Mouse (Mus musculus) intestine, embryonic 15.5 days (tissue): Measurements from ENCODE around the gene Plb1. TPM values are rescaled to one million over a fixed set of nuclear protein-coding genes. Genes with fewer than 3 reads are reported as not detected.

ENCODE experiments used
- ATAC-seq: fragments of 200-750 bp; cut with Nextera tagmentation; 2 replicates; pipeline ENCODE4 v1.8.0; 2017; ENCODE audit warnings: moderate TSS enrichment, moderate library complexity
- H3K27ac ChIP-seq: fragments of 300-500 bp; sonication (generic); 2 replicates; pipeline ENCODE4 v1.5.1; 2015; ENCODE audit warnings: mild to moderate bottlenecking, inconsistent platforms
- H3K27me3 ChIP-seq: fragments of 300-500 bp; sonication (generic); replicated peaks from 2 replicates; pipeline ENCODE4 v1.6.1; 2015; ENCODE audit warnings: inconsistent platforms
- H3K36me3 ChIP-seq: fragments of 300-500 bp; sonication (generic); 2 replicates; pipeline ENCODE4 v1.6.1; 2015; ENCODE audit warnings: inconsistent platforms
- H3K4me1 ChIP-seq: fragments of 300-500 bp; sonication (generic); replicated peaks from 2 replicates; pipeline ENCODE4 v1.6.1; 2015; ENCODE audit warnings: inconsistent platforms
- H3K4me2 ChIP-seq: fragments of 300-500 bp; sonication (generic); replicated peaks from 2 replicates; pipeline ENCODE4 v1.6.1; 2015; ENCODE audit warnings: mild to moderate bottlenecking, inconsistent platforms
- H3K4me3 ChIP-seq: fragments of 300-500 bp; sonication (generic); replicated peaks from 2 replicates; pipeline ENCODE4 v1.5.1; 2015; ENCODE audit warnings: inconsistent platforms
- H3K9ac ChIP-seq: fragments of 300-500 bp; sonication (generic); 2 replicates; pipeline ENCODE4 v1.6.1; 2015; ENCODE audit warnings: inconsistent platforms
- H3K9me3 ChIP-seq: fragments of 300-500 bp; sonication (generic); 2 replicates; pipeline ENCODE4 v1.6.1; 2016; ENCODE audit warnings: inconsistent platforms
- WGBS: fragments of 180-500 bp; shearing (Covaris S2); methylation state at CpG from one replicate; pipeline ENCODE4 v1.1.7; 2015; 5-methylcytosine and 5-hydroxymethylcytosine counted together
- polyA plus RNA-seq: library from polyadenylated mRNA; unstranded; fragments of >200 nt; fragmentation: Nextera tagmentation; extraction: Ambion mirVana; gene quantifications from 2 replicates; pipeline ENCODE4 v1.2.1, GENCODE M21; 2015

Plb1 gene
- polyA plus RNA-seq, 1 experiment from 2014 or later = 1.3 TPM

GRCm38 (mm10) chr5:32208460-32208859 lies 24.0 kb upstream of the Plb1 start:
- no peak overlapping the region for H3K27ac ChIP-seq
- no peaks in the 10 kb centered on the region for H3K4me1 ChIP-seq
- no peak for ATAC-seq
- 77% methylated on average over 8 of the region's 8 CpGs for WGBS
- H3K36me3 ChIP-seq = no peaks in the 10 kb centered on the region
- H3K27me3 ChIP-seq = no peaks in the 10 kb centered on the region
- H3K9me3 ChIP-seq = no peaks in the 10 kb centered on the region
- H3K9ac ChIP-seq = no peak overlapping the region
- no peak overlapping the region for H3K4me2 ChIP-seq
- no peak overlapping the region for H3K4me3 ChIP-seq

GRCm38 (mm10) chr5:32211011-32211410 lies 21.5 kb upstream of the Plb1 start:
- WGBS = 43% methylated on average over 2 of the region's 2 CpGs
- no peaks in the 10 kb centered on the region for H3K9me3 ChIP-seq
- no peak overlapping the region for H3K27ac ChIP-seq
- H3K27me3 ChIP-seq = no peaks in the 10 kb centered on the region
- H3K4me1 ChIP-seq = no peaks in the 10 kb centered on the region
- no peak overlapping the region for H3K4me3 ChIP-seq
- no peak overlapping the region for H3K4me2 ChIP-seq
- no peak for ATAC-seq
- H3K9ac ChIP-seq = no peak overlapping the region
- no peaks in the 10 kb centered on the region for H3K36me3 ChIP-seq

- Histone ChIP-seq H3K36me3 (no peaks in the 10 kb centered on the region), H3K27ac (no peak overlapping the region), H3K9me3 (no peaks in the 10 kb centered on the region), H3K27me3 (no peaks in the 10 kb centered on the region), H3K4me1 (no peaks in the 10 kb centered on the region), H3K4me2 (no peak overlapping the region), H3K9ac (no peak overlapping the region), H3K4me3 (no peak overlapping the region)
- WGBS = 64% methylated on average over 4 of the region's 4 CpGs
- ATAC-seq = no peak
These were observed 18.8 kb upstream of the Plb1 start for GRCm38 (mm10) chr5:32213746-32214145.

GRCm38 (mm10) chr5:32215510-32215909 lies 17.0 kb upstream of the Plb1 start:
- Histone ChIP-seq H3K4me3 (no peak overlapping the region), H3K9me3 (no peaks in the 10 kb centered on the region), H3K9ac (no peak overlapping the region), H3K27me3 (no peaks in the 10 kb centered on the region), H3K36me3 (no peaks in the 10 kb centered on the region), H3K4me2 (no peak overlapping the region), H3K4me1 (no peaks in the 10 kb centered on the region), H3K27ac (no peak overlapping the region)
- 76% methylated on average over 10 of the region's 10 CpGs for WGBS
- ATAC-seq = no peak

GRCm38 (mm10) chr5:32216465-32216864 lies 16.0 kb upstream of the Plb1 start:
- Histone ChIP-seq H3K4me1 (no peaks in the 10 kb centered on the region), H3K36me3 (no peaks in the 10 kb centered on the region), H3K27ac (no peak overlapping the region), H3K4me3 (no peak overlapping the region), H3K9me3 (no peaks in the 10 kb centered on the region), H3K4me2 (no peak overlapping the region), H3K27me3 (no peaks in the 10 kb centered on the region), H3K9ac (no peak overlapping the region)
- 44% methylated on average over 4 of the region's 4 CpGs for WGBS
- no peak for ATAC-seq

- no peaks in the 10 kb centered on the region for H3K9me3 ChIP-seq
- WGBS = 79% methylated on average over 8 of the region's 8 CpGs
- no peak overlapping the region for H3K27ac ChIP-seq
- H3K36me3 ChIP-seq = no peaks in the 10 kb centered on the region
- H3K4me3 ChIP-seq = no peak overlapping the region
- no peak for ATAC-seq
- no peaks in the 10 kb centered on the region for H3K27me3 ChIP-seq
- H3K9ac ChIP-seq = no peak overlapping the region
- H3K4me2 ChIP-seq = no peak overlapping the region
- H3K4me1 ChIP-seq = no peaks in the 10 kb centered on the region
These were observed 15.0 kb upstream of the Plb1 start for GRCm38 (mm10) chr5:32217477-32217876.

GRCm38 (mm10) chr5:32230372-32230771 lies 2.1 kb upstream of the Plb1 start:
- 43% methylated on average over 4 of the region's 4 CpGs for WGBS
- Histone ChIP-seq H3K4me3 (no peak overlapping the region), H3K36me3 (no peaks in the 10 kb centered on the region), H3K9me3 (no peaks in the 10 kb centered on the region), H3K27ac (no peak overlapping the region), H3K4me1 (no peaks in the 10 kb centered on the region), H3K27me3 (no peaks in the 10 kb centered on the region), H3K4me2 (no peak overlapping the region), H3K9ac (no peak overlapping the region)
- ATAC-seq = no peak

GRCm38 (mm10) chr5:32239337-32239736 lies 6.8 kb downstream of the Plb1 start:
- Histone ChIP-seq H3K4me3 (no peak overlapping the region), H3K9me3 (no peaks in the 10 kb centered on the region), H3K9ac (no peak overlapping the region), H3K4me2 (no peak overlapping the region), H3K27me3 (no peaks in the 10 kb centered on the region), H3K27ac (no peak overlapping the region), H3K36me3 (no peaks in the 10 kb centered on the region), H3K4me1 (no peaks in the 10 kb centered on the region)
- 81% methylated on average over 2 of the region's 2 CpGs for WGBS
- ATAC-seq = no peak

- Histone ChIP-seq H3K4me1 (no peaks in the 10 kb centered on the region), H3K36me3 (no peaks in the 10 kb centered on the region), H3K4me2 (no peak overlapping the region), H3K27ac (no peak overlapping the region), H3K9me3 (no peaks in the 10 kb centered on the region), H3K27me3 (no peaks in the 10 kb centered on the region), H3K4me3 (no peak overlapping the region), H3K9ac (no peak overlapping the region)
- 37% methylated on average over 2 of the region's 2 CpGs for WGBS
- ATAC-seq = no peak
These were observed 8.2 kb downstream of the Plb1 start for GRCm38 (mm10) chr5:32240741-32241140.

- no peak overlapping the region for H3K4me2 ChIP-seq
- 84% methylated on average over 7 of the region's 7 CpGs for WGBS
- H3K9ac ChIP-seq = no peak overlapping the region
- no peak overlapping the region for H3K27ac ChIP-seq
- no peaks in the 10 kb centered on the region for H3K27me3 ChIP-seq
- no peak overlapping the region for H3K4me3 ChIP-seq
- H3K4me1 ChIP-seq = no peaks in the 10 kb centered on the region
- no peak for ATAC-seq
- H3K36me3 ChIP-seq = no peaks in the 10 kb centered on the region
- H3K9me3 ChIP-seq = no peaks in the 10 kb centered on the region
These were observed 10.9 kb downstream of the Plb1 start for GRCm38 (mm10) chr5:32243286-32243885.

- 89% methylated on average over 3 of the region's 3 CpGs for WGBS
- no peaks in the 10 kb centered on the region for H3K36me3 ChIP-seq
- H3K27ac ChIP-seq = no peak overlapping the region
- H3K27me3 ChIP-seq = no peaks in the 10 kb centered on the region
- ATAC-seq = no peak
- no peaks in the 10 kb centered on the region for H3K9me3 ChIP-seq
- no peak overlapping the region for H3K4me3 ChIP-seq
- no peak overlapping the region for H3K4me2 ChIP-seq
- H3K9ac ChIP-seq = no peak overlapping the region
- H3K4me1 ChIP-seq = no peaks in the 10 kb centered on the region
These were observed 12.9 kb downstream of the Plb1 start for GRCm38 (mm10) chr5:32245385-32245784.

GRCm38 (mm10) chr5:32260751-32261150 lies 28.2 kb downstream of the Plb1 start:
- no peak overlapping the region for H3K27ac ChIP-seq
- 72% methylated on average over 5 of the region's 5 CpGs for WGBS
- no peaks in the 10 kb centered on the region for H3K27me3 ChIP-seq
- no peak overlapping the region for H3K4me3 ChIP-seq
- no peak overlapping the region for H3K9ac ChIP-seq
- no peak overlapping the region for H3K4me2 ChIP-seq
- H3K36me3 ChIP-seq = no peaks in the 10 kb centered on the region
- H3K4me1 ChIP-seq = no peaks in the 10 kb centered on the region
- H3K9me3 ChIP-seq = no peaks in the 10 kb centered on the region
- ATAC-seq = no peak

- no peak for ATAC-seq
- no peaks in the 10 kb centered on the region for H3K27me3 ChIP-seq
- no peaks in the 10 kb centered on the region for H3K9me3 ChIP-seq
- no peak overlapping the region for H3K9ac ChIP-seq
- WGBS = 87% methylated on average over 3 of the region's 3 CpGs
- H3K27ac ChIP-seq = no peak overlapping the region
- no peak overlapping the region for H3K4me3 ChIP-seq
- no peak overlapping the region for H3K4me2 ChIP-seq
- H3K36me3 ChIP-seq = no peaks in the 10 kb centered on the region
- no peaks in the 10 kb centered on the region for H3K4me1 ChIP-seq
These were observed 28.7 kb downstream of the Plb1 start for GRCm38 (mm10) chr5:32261251-32261650.
